Mouse (Mus musculus) ES-E14 (cell line): ENCODE data around the gene Zfp87.

Experiments
- CHD2 ChIP-seq: IDR thresholded peaks from 2 replicates; pipeline ENCODE4 v1.6.1; 2014; ENCODE audit warnings: mild to moderate bottlenecking, low read depth, low read length, inconsistent platforms
- ZC3H11A ChIP-seq: IDR thresholded peaks from 2 replicates; pipeline ENCODE4 v1.6.1; 2012; ENCODE audit warnings: low read depth, mild to moderate bottlenecking, inconsistent platforms, low read length, borderline replicate concordance

- no peak for TF ChIP-seq ZC3H11A
- no peak for TF ChIP-seq CHD2
Observed at GRCm38 (mm10) chr13:67500908-67501307, 25.1 kb downstream of the Zfp87 start.
